21 mouse cellular contexts compared by ENCODE assay signal in genomic region chr10:36805265-36805664, GRCm38 (mm10).
A peak's percentile ranks its signal among the peaks of the same experiment; 100 is the strongest.
DNase-seq lines count a peak whose midpoint lies in the region; ATAC-seq and TF ChIP-seq lines count a peak whose summit lies in the region.
"Had no signal": no experiment of that assay in that cellular context is flagged by ENCODE, and none has a peak within 500 bp of the region (broad histone marks: within the 10 kb centered on the region; RNA-seq: fewer than 3 reads in every experiment).

No protein-coding gene starts in this region.

- no peak overlapping the region for H3K4me3 ChIP-seq in forebrain, embryonic 15.5 days
- H3K4me3 ChIP-seq in forebrain, embryonic 10.5 days, result no peak overlapping the region
- H3K4me3 ChIP-seq in midbrain, embryonic 12.5 days, result no peak overlapping the region
- no peak overlapping the region for H3K4me3 ChIP-seq in midbrain, embryonic 10.5 days
- no peak overlapping the region for H3K4me3 ChIP-seq in CH12.LX (replicated peaks in 1 of 3; ENCODE audit: low read depth in 2 of 3, low read length in 2 of 3, poor library complexity in 1 of 3)
- H3K4me3 ChIP-seq in midbrain, embryonic 15.5 days, result no peak overlapping the region
- H3K4me3 ChIP-seq: embryonic facial prominence, embryonic 12.5 days; heart, adult 2 months; heart, embryonic 15.5 days had no signal

- H3K27me3 ChIP-seq in forebrain, embryonic 15.5 days, result no peaks in the 10 kb centered on the region
- H3K27me3 ChIP-seq in forebrain, embryonic 10.5 days (ENCODE audit: poor library complexity, severe bottlenecking), result no peaks in the 10 kb centered on the region
- no peaks in the 10 kb centered on the region for H3K27me3 ChIP-seq in midbrain, embryonic 12.5 days
- no peaks in the 10 kb centered on the region for H3K27me3 ChIP-seq in midbrain, embryonic 10.5 days (ENCODE audit: low read depth, poor library complexity, severe bottlenecking)
- H3K27me3 ChIP-seq in CH12.LX (replicated peaks), result no peaks in the 10 kb centered on the region
- no peaks in the 10 kb centered on the region for H3K27me3 ChIP-seq in midbrain, embryonic 15.5 days (replicated peaks)
- H3K27me3 ChIP-seq: embryonic facial prominence, embryonic 12.5 days; heart, embryonic 15.5 days had no signal

- ATAC-seq in forebrain, embryonic 15.5 days (replicated peaks), result peak; percentile 29; the same call in 1 of the 2 replicates
- peak; percentile 59; the same call in 1 of the 2 replicates for ATAC-seq in midbrain, embryonic 12.5 days (ENCODE audit: low FRiP score, low read depth)
- peak; percentile 90 for ATAC-seq in midbrain, embryonic 15.5 days (replicated peaks)
- ATAC-seq in erythroid progenitor cell, adult 5-6 weeks (replicated peaks; ENCODE audit: low FRiP score, poor library complexity, severe bottlenecking), result no peak
- ATAC-seq: hindbrain, postnatal 0 days had no signal

- H3K79me2 ChIP-seq in CH12.LX (replicated peaks; ENCODE audit: control insufficient read depth, extremely low read depth, insufficient read depth, poor library complexity, severe bottlenecking), result no peaks in the 10 kb centered on the region

- WGBS in forebrain, embryonic 15.5 days, result 42% methylated on average over 4 of the region's 4 CpGs
- WGBS in forebrain, embryonic 10.5 days, result 90% methylated on average over 4 of the region's 4 CpGs
- 68% methylated on average over 4 of the region's 4 CpGs for WGBS in midbrain, embryonic 12.5 days
- 73% methylated on average over 4 of the region's 4 CpGs for WGBS in midbrain, embryonic 10.5 days
- 47% methylated on average over 4 of the region's 4 CpGs for WGBS in midbrain, embryonic 15.5 days

- TF ChIP-seq RAD21 in CH12.LX (IDR thresholded peaks at IDR 0.05; ENCODE audit: low read depth, low read length), result no peak

- DNase-seq in forebrain, embryonic 10.5 days (ENCODE audit: extremely low spot score, low spot score), result no peak
- DNase-seq in midbrain, embryonic 10.5 days (ENCODE audit: low spot score), result no peak
- DNase-seq in CH12.LX (ENCODE audit: extremely low read depth), result peak; percentile 60
- DNase-seq in left cerebral cortex, adult 8-10 months (ENCODE audit: low spot score in 2 of 2), result no peak
- DNase-seq: adrenal gland, adult 8-10 months; cerebellum, adult 11-12 months; cerebellum, adult 9-10 months; cerebellum, postnatal 25 days; gastrocnemius, postnatal 10 days; heart, adult 2 months; heart, postnatal 14 days; kidney, adult 11 months had no signal

- in situ Hi-C loops in CH12.LX (cut with MboI; ENCODE audit: low pct_ligation_motif_present, low pct_unique_long_range_greater_than_20kb, low sequenced_read_pairs), result no loop called here

- dilution Hi-C loops in CH12.LX (cut with MboI; ENCODE audit: extremely low pct_ligation_motif_present, extremely low pct_unique_long_range_greater_than_20kb, low sequenced_read_pairs), result no loop called here

- H3K9me3 ChIP-seq in forebrain, embryonic 15.5 days, result no peaks in the 10 kb centered on the region
- H3K9me3 ChIP-seq in forebrain, embryonic 10.5 days, result no peaks in the 10 kb centered on the region
- no peaks in the 10 kb centered on the region for H3K9me3 ChIP-seq in midbrain, embryonic 12.5 days
- no peaks in the 10 kb centered on the region for H3K9me3 ChIP-seq in midbrain, embryonic 10.5 days (replicated peaks)
- H3K9me3 ChIP-seq in CH12.LX (replicated peaks; ENCODE audit: low read length), result no peaks in the 10 kb centered on the region
- H3K9me3 ChIP-seq in midbrain, embryonic 15.5 days, result no peaks in the 10 kb centered on the region
- H3K9me3 ChIP-seq: embryonic facial prominence, embryonic 12.5 days; G1E; heart, embryonic 15.5 days had no signal

- H3K4me2 ChIP-seq in forebrain, embryonic 15.5 days (replicated peaks), result no peak overlapping the region
- no peak overlapping the region for H3K4me2 ChIP-seq in midbrain, embryonic 12.5 days (replicated peaks)
- peak overlapping the region; percentile 83 for H3K4me2 ChIP-seq in CH12.LX (ENCODE audit: insufficient read depth, low read depth, poor library complexity, severe bottlenecking)
- no peak overlapping the region for H3K4me2 ChIP-seq in midbrain, embryonic 15.5 days
- H3K4me2 ChIP-seq: embryonic facial prominence, embryonic 12.5 days; heart, embryonic 11.5 days; heart, embryonic 15.5 days had no signal

- H3K27ac ChIP-seq in forebrain, embryonic 15.5 days (replicated peaks), result no peak overlapping the region
- no peak overlapping the region for H3K27ac ChIP-seq in forebrain, embryonic 10.5 days
- H3K27ac ChIP-seq in midbrain, embryonic 12.5 days (replicated peaks), result no peak overlapping the region
- H3K27ac ChIP-seq in midbrain, embryonic 10.5 days (replicated peaks), result no peak overlapping the region
- no peak overlapping the region for H3K27ac ChIP-seq in CH12.LX (ENCODE audit: insufficient read depth, low read depth)
- no peak overlapping the region for H3K27ac ChIP-seq in midbrain, embryonic 15.5 days
- H3K27ac ChIP-seq: embryonic facial prominence, embryonic 12.5 days; heart, adult 2 months; heart, embryonic 15.5 days; hindbrain, postnatal 0 days had no signal

- TF ChIP-seq CTCF in CH12.LX (conservative IDR thresholded peaks at IDR 0.05 in 1 of 2, IDR thresholded peaks at IDR 0.05 in 1 of 2; ENCODE audit: low read depth in 2 of 2, low read length in 2 of 2), result no peak

- H3K9ac ChIP-seq in forebrain, embryonic 15.5 days (replicated peaks), result no peak overlapping the region
- H3K9ac ChIP-seq in midbrain, embryonic 12.5 days (replicated peaks), result no peak overlapping the region
- no peak overlapping the region for H3K9ac ChIP-seq in CH12.LX (ENCODE audit: insufficient read depth, low read depth)
- no peak overlapping the region for H3K9ac ChIP-seq in midbrain, embryonic 15.5 days
- H3K9ac ChIP-seq: embryonic facial prominence, embryonic 12.5 days; heart, embryonic 15.5 days had no signal

- no peak for TF ChIP-seq EP300 in CH12.LX (IDR thresholded peaks at IDR 0.05; ENCODE audit: low read length)

- no peaks in the 10 kb centered on the region for H3K4me1 ChIP-seq in forebrain, embryonic 15.5 days
- H3K4me1 ChIP-seq in forebrain, embryonic 10.5 days, result peaks cover 9% of the 10 kb centered on the region
- peaks cover 6% of the 10 kb centered on the region; the same call in 1 of the 2 replicates for H3K4me1 ChIP-seq in midbrain, embryonic 12.5 days
- peaks cover 18% of the 10 kb centered on the region for H3K4me1 ChIP-seq in midbrain, embryonic 10.5 days
- peaks cover 6 to 59% of the 10 kb centered on the region in 2 experiments for H3K4me1 ChIP-seq in CH12.LX (ENCODE audit: control insufficient read depth in 1 of 2, insufficient read depth in 2 of 2)
- H3K4me1 ChIP-seq in midbrain, embryonic 15.5 days, result no peaks in the 10 kb centered on the region
- H3K4me1 ChIP-seq: heart, embryonic 15.5 days had no signal

- H3K36me3 ChIP-seq in forebrain, embryonic 15.5 days, result no peaks in the 10 kb centered on the region
- no peaks in the 10 kb centered on the region for H3K36me3 ChIP-seq in forebrain, embryonic 10.5 days (replicated peaks)
- H3K36me3 ChIP-seq in midbrain, embryonic 12.5 days, result no peaks in the 10 kb centered on the region
- H3K36me3 ChIP-seq in midbrain, embryonic 10.5 days, result no peaks in the 10 kb centered on the region
- H3K36me3 ChIP-seq in CH12.LX (replicated peaks in 1 of 2; ENCODE audit: control insufficient read depth in 1 of 2, insufficient read depth in 1 of 2, low read length in 1 of 2), result no peaks in the 10 kb centered on the region
- no peaks in the 10 kb centered on the region for H3K36me3 ChIP-seq in midbrain, embryonic 15.5 days (replicated peaks)
- H3K36me3 ChIP-seq: embryonic facial prominence, embryonic 12.5 days; G1E; heart, embryonic 15.5 days had no signal

- no peak for TF ChIP-seq POLR2A in CH12.LX (IDR thresholded peaks at IDR 0.05; ENCODE audit: low read depth, low read length)

TF ChIP-seq in CH12.LX, 34 proteins besides CTCF, POLR2A, EP300 and RAD21:
- TF ChIP-seq RCOR1 (conservative IDR thresholded peaks at IDR 0.05; ENCODE audit: low read depth, low read length), result no peak
- no peak for TF ChIP-seq TBP (conservative IDR thresholded peaks at IDR 0.05; ENCODE audit: low read depth, low read length)
- no peak for TF ChIP-seq USF1 (IDR thresholded peaks at IDR 0.05; ENCODE audit: low read depth, low read length)
- TF ChIP-seq NELFE (IDR thresholded peaks at IDR 0.05; ENCODE audit: low read depth, low read length), result no peak
- TF ChIP-seq KAT2A (IDR thresholded peaks at IDR 0.05; ENCODE audit: insufficient replicate concordance, low read length), result no peak
- no peak for TF ChIP-seq MAZ (IDR thresholded peaks at IDR 0.05; ENCODE audit: low read depth, low read length)
- TF ChIP-seq ZC3H11A (IDR thresholded peaks at IDR 0.05; ENCODE audit: low read depth, low read length), result no peak
- no peak for TF ChIP-seq ETS1 (conservative IDR thresholded peaks at IDR 0.05; ENCODE audit: low read depth, low read length)
- TF ChIP-seq POLR2AphosphoS2 (IDR thresholded peaks at IDR 0.05; ENCODE audit: low read depth, low read length), result no peak
- no peak for TF ChIP-seq USF2 (conservative IDR thresholded peaks at IDR 0.05; ENCODE audit: low read depth, low read length)
